Comparison of ENCODE assay signal across 10 mouse cellular contexts in genomic region chr3:96937606-96938005, GRCm38 (mm10). TPM values are rescaled to one million over a fixed set of nuclear protein-coding genes. Genes with fewer than 3 reads are reported as not detected.
DNase-seq lines count a peak whose midpoint lies in the region; ATAC-seq lines count a peak whose summit lies in the region.
"Had no signal": no experiment of that assay in that cellular context is flagged by ENCODE, and none has a peak within 500 bp of the region (broad histone marks: within the 10 kb centered on the region; RNA-seq: fewer than 3 reads in every experiment).

No protein-coding gene starts in this region.

- H3K9ac ChIP-seq in midbrain, embryonic 12.5 days (replicated peaks): no peak overlapping the region
- H3K9ac ChIP-seq: embryonic facial prominence, embryonic 13.5 days had no signal

- no peak overlapping the region for H3K4me2 ChIP-seq in midbrain, embryonic 12.5 days (replicated peaks)
- H3K4me2 ChIP-seq: embryonic facial prominence, embryonic 13.5 days had no signal

- WGBS in hindbrain, embryonic 10.5 days: 20% methylated on average over 5 of the region's 5 CpGs
- 10% methylated on average over 5 of the region's 5 CpGs for WGBS in midbrain, embryonic 12.5 days

- DNase-seq in 3T3-L1 (ENCODE audit: low read depth, low spot score) (peak; percentile 20), ES-CJ7 (ENCODE audit: low read depth, low spot score) (peak; percentile 30)
- peak; percentile 47 for DNase-seq in hindbrain, embryonic 10.5 days (ENCODE audit: low spot score)
- no peak for DNase-seq in thymus, postnatal 36 days
- no peak for DNase-seq in heart, postnatal 4 days

- no peak overlapping the region for H3K4me3 ChIP-seq in hindbrain, embryonic 10.5 days
- no peak overlapping the region for H3K4me3 ChIP-seq in midbrain, embryonic 12.5 days
- H3K4me3 ChIP-seq: embryonic facial prominence, embryonic 13.5 days had no signal

- ATAC-seq in midbrain, embryonic 12.5 days (ENCODE audit: low FRiP score, low read depth): peak; percentile 73
- ATAC-seq in activated CD4-positive, CD25-positive, alpha-beta regulatory T cell, adult 4 months: no peak

- H3K27ac ChIP-seq in hindbrain, embryonic 10.5 days: peak overlapping the region; percentile 62
- 0 out of 2 replicates have a peak overlapping the region, but pooled peaks have one; percentile 27 for H3K27ac ChIP-seq in midbrain, embryonic 12.5 days (replicated peaks)
- H3K27ac ChIP-seq: embryonic facial prominence, embryonic 13.5 days had no signal

- no peaks in the 10 kb centered on the region for H3K9me3 ChIP-seq in hindbrain, embryonic 10.5 days
- H3K9me3 ChIP-seq in midbrain, embryonic 12.5 days: no peaks in the 10 kb centered on the region
- H3K9me3 ChIP-seq: embryonic facial prominence, embryonic 13.5 days had no signal

- peaks cover 37% of the 10 kb centered on the region for H3K27me3 ChIP-seq in hindbrain, embryonic 10.5 days (ENCODE audit: insufficient read depth, poor library complexity, severe bottlenecking)
- H3K27me3 ChIP-seq in midbrain, embryonic 12.5 days: peaks cover 20% of the 10 kb centered on the region
- H3K27me3 ChIP-seq: embryonic facial prominence, embryonic 13.5 days had no signal

- H3K4me1 ChIP-seq in hindbrain, embryonic 10.5 days (replicated peaks): peaks cover 31% of the 10 kb centered on the region
- H3K4me1 ChIP-seq in midbrain, embryonic 12.5 days: peaks cover 21% of the 10 kb centered on the region; the same call in 1 of the 2 replicates

- H3K36me3 ChIP-seq in hindbrain, embryonic 10.5 days: no peaks in the 10 kb centered on the region
- H3K36me3 ChIP-seq in midbrain, embryonic 12.5 days: no peaks in the 10 kb centered on the region
- H3K36me3 ChIP-seq: embryonic facial prominence, embryonic 13.5 days had no signal

RNA-seq across cellular contexts. Expression of gene Gja8, which starts 11.8 kb away (rescaled TPM):
- not detected in 2 replicates for polyA plus RNA-seq in hindbrain, embryonic 10.5 days (2016; fragmentation: Nextera tagmentation; extraction: Ambion mirVana)
- polyA plus RNA-seq in midbrain, embryonic 12.5 days (2016; fragmentation: Nextera tagmentation; extraction: Ambion mirVana): 0.03 TPM in 1 of 2 replicates, not detected in the other
- polyA plus RNA-seq in activated CD4-positive, CD25-positive, alpha-beta regulatory T cell, adult 4 months (2017; shearing (Covaris generic)): under 1 TPM in 1 of 2 experiments, not detected in 1; 0.08 TPM
- total RNA-seq in heart, postnatal 4 days (2021): not detected
- total RNA-seq: hematopoietic stem cell, adult 5-6 weeks had no signal
- polyA plus RNA-seq: embryonic facial prominence, embryonic 13.5 days; liver, embryonic 16.5 days had no signal

RNA-seq across cellular contexts. Expression of gene Gpr89, which starts 32.5 kb away (rescaled TPM):
- polyA plus RNA-seq in hindbrain, embryonic 10.5 days (2016; fragmentation: Nextera tagmentation; extraction: Ambion mirVana): 31.6 and 38.0 TPM in 2 replicates
- polyA plus RNA-seq in midbrain, embryonic 12.5 days (2016; fragmentation: Nextera tagmentation; extraction: Ambion mirVana): 34.0 and 41.3 TPM in 2 replicates
- polyA plus RNA-seq in activated CD4-positive, CD25-positive, alpha-beta regulatory T cell, adult 4 months (2017; shearing (Covaris generic)): 10 to 100 TPM; 23.7 to 26.9 TPM
- 10 to 100 TPM; 17.8 to 22.7 TPM for total RNA-seq in heart, postnatal 4 days (2021)

RNA-seq across cellular contexts. Expression of gene Gja5, which starts 33.1 kb away (rescaled TPM):
- 5.9 and 8.1 TPM in 2 replicates for polyA plus RNA-seq in hindbrain, embryonic 10.5 days (2016; fragmentation: Nextera tagmentation; extraction: Ambion mirVana)
- 4.7 and 5.4 TPM in 2 replicates for polyA plus RNA-seq in midbrain, embryonic 12.5 days (2016; fragmentation: Nextera tagmentation; extraction: Ambion mirVana)
- under 1 TPM; 0.12 to 0.13 TPM for polyA plus RNA-seq in activated CD4-positive, CD25-positive, alpha-beta regulatory T cell, adult 4 months (2017; shearing (Covaris generic))
- 10 to 100 TPM; 55.6 to 60.6 TPM for total RNA-seq in heart, postnatal 4 days (2021)
- total RNA-seq: hematopoietic stem cell, adult 5-6 weeks had no signal

Comparison
In these comparisons a context has a peak if more than half of its experiments do, and no peak if none do; other contexts are left out.
1. DNase-seq: peak in 3T3-L1 (single experiment), ES-CJ7 (single experiment) and hindbrain, embryonic 10.5 days (single experiment); none in thymus, postnatal 36 days (0 of 2) and heart, postnatal 4 days (single experiment).